Mouse (Mus musculus) lung, embryonic 16.5 days (tissue): ENCODE measurements around the gene Adck1. TPM values are rescaled to one million over a fixed set of nuclear protein-coding genes. Genes with fewer than 3 reads are reported as not detected.
A peak's percentile ranks its signal among the peaks of the same experiment; 100 is the strongest.
"Not testable (repeated sequence)": the region's sequence is repeated elsewhere in the genome, so short reads cannot be mapped to it uniquely, and the experiment has no call there.

Experiments used
- ATAC-seq: fragments of 200-750 bp; cut with Nextera tagmentation; 2 replicates; pipeline ENCODE4 v1.8.0; 2017; ENCODE audit warnings: low read depth, mild to moderate bottlenecking, moderate library complexity
- H3K27ac ChIP-seq: fragments of 300-500 bp; sonication (generic); 2 replicates; pipeline ENCODE4 v1.5.1; 2014; ENCODE audit warnings: mild to moderate bottlenecking, control low read depth, low read length
- H3K27me3 ChIP-seq: fragments of 300-500 bp; sonication (generic); 2 replicates; pipeline ENCODE4 v1.6.1; 2014; ENCODE audit warnings: low read depth, low read length, mixed read lengths; ENCODE audit not compliant: control insufficient read depth, insufficient read depth
- H3K36me3 ChIP-seq: fragments of 300-500 bp; sonication (generic); 2 replicates; pipeline ENCODE4 v1.6.1; 2014; ENCODE audit warnings: low read length; ENCODE audit not compliant: control insufficient read depth, insufficient read depth
- H3K4me1 ChIP-seq: fragments of 300-500 bp; sonication (generic); replicated peaks from 2 replicates; pipeline ENCODE4 v1.6.1; 2014; ENCODE audit warnings: low read length, mixed read lengths; ENCODE audit not compliant: control insufficient read depth, insufficient read depth
- H3K4me2 ChIP-seq: fragments of 300-500 bp; sonication (generic); 2 replicates; pipeline ENCODE4 v1.6.1; 2014; ENCODE audit warnings: low read depth, low read length, control low read depth
- H3K4me3 ChIP-seq: fragments of 300-500 bp; sonication (generic); 2 replicates; pipeline ENCODE4 v1.5.1; 2014; ENCODE audit warnings: mild to moderate bottlenecking, low read length, control low read depth
- H3K9ac ChIP-seq: fragments of 300-500 bp; sonication (generic); 2 replicates; pipeline ENCODE4 v1.6.1; 2014; ENCODE audit warnings: low read length, control low read depth
- H3K9me3 ChIP-seq: fragments of 300-500 bp; sonication (generic); 2 replicates; pipeline ENCODE4 v1.6.1; 2016; ENCODE audit warnings: low read length; ENCODE audit not compliant: control insufficient read depth
- WGBS: fragments of 180-500 bp; shearing (Covaris S2); extraction: QIAGEN DNeasy Blood & Tissue Kit; methylation state at CpG from one replicate; pipeline ENCODE4 v1.1.7; 2014; 5-methylcytosine and 5-hydroxymethylcytosine counted together
- polyA plus RNA-seq: library from polyadenylated mRNA; unstranded; fragments of >200 nt; fragmentation: Nextera tagmentation; extraction: Ambion mirVana; gene quantifications from 2 replicates; pipeline ENCODE4 v1.2.1, GENCODE M21; 2015

Gene Adck1
- polyA plus RNA-seq: 16.2 and 17.1 TPM in 2 replicates

- Histone ChIP-seq H3K4me3 (peak within 1 kb of the TSS; percentile 82), H3K4me2 (peak within 1 kb of the TSS; percentile 78), H3K27me3 (no peaks in the 10 kb centered on the region), H3K36me3 (no peaks in the 10 kb centered on the region), H3K9ac (peak within 1 kb of the TSS; percentile 80), H3K27ac (peak within 1 kb of the TSS; percentile 58), H3K9me3 (no peaks in the 10 kb centered on the region), H3K4me1 (no peaks in the 10 kb centered on the region; the same call in 1 of the 2 replicates)
- peak; percentile 97 for ATAC-seq
- under 1% methylated on average over 38 of the region's 38 CpGs for WGBS
Observed at GRCm38 (mm10) chr12:88360441-88361119, at the start of gene Adck1. TSS of gene Adck1 (plus strand) at chr12:88360554.

DNA sequence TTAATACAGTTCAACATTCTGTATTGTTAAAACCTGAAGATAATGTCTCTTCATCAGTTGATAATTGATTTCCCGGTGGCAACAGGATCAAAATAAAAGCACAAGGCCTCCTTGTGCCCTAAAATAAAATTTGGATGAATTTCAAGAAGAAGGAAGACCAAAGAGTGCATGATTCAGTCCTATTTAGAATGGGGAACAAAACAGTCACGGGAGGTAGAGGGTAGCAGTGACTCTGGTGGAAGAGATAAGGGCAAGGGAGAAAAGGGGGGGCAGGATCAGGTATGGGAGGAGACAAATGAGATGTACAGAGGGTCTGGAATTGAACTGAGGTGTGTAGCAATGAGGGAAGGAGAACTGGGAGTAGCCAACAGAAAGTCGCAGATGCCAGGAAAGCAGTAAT, 45.8 kb upstream of the Adck1 start:
- no peak overlapping the region for H3K9ac ChIP-seq
- no peak overlapping the region for H3K4me2 ChIP-seq
- H3K27me3 ChIP-seq: no peaks in the 10 kb centered on the region
- ATAC-seq: no peak
- WGBS: 78% methylated on average over 3 of the region's 3 CpGs
- no peak overlapping the region for H3K4me3 ChIP-seq
- H3K4me1 ChIP-seq: no peaks in the 10 kb centered on the region
- no peak overlapping the region for H3K27ac ChIP-seq
- H3K9me3 ChIP-seq: no peaks in the 10 kb centered on the region
- no peaks in the 10 kb centered on the region for H3K36me3 ChIP-seq

DNA sequence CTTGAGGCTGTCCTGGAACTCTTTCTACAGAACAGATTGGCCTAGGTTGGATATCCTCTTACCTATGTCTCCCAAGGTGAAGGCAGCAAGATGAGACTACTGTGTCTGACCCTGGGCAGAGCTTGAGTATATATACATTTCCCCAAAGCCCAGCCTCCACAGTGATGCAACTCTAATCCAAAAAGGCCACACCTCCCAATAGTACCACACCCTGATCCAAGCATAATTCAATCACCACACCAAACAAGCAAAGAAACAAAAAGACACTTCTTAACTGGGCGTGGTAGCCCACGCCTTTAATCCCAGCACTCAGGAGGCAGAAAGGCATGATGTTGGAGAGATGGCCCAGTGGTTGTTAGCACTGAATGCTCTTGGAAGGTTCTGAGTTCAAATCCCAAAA, 36.4 kb upstream of the Adck1 start, which contains the start of gene Gm5039:
Gm5039 (minus strand) TSS at position 101 of the 400 bp plus-strand sequence.
- H3K4me2 ChIP-seq, H3K9ac ChIP-seq, H3K27ac ChIP-seq, H3K36me3 ChIP-seq, H3K4me1 ChIP-seq, ATAC-seq, H3K4me3 ChIP-seq, H3K27me3 ChIP-seq, H3K9me3 ChIP-seq: not testable (repeated sequence)
- WGBS: 86% methylated on average over 2 of the region's 2 CpGs

DNA sequence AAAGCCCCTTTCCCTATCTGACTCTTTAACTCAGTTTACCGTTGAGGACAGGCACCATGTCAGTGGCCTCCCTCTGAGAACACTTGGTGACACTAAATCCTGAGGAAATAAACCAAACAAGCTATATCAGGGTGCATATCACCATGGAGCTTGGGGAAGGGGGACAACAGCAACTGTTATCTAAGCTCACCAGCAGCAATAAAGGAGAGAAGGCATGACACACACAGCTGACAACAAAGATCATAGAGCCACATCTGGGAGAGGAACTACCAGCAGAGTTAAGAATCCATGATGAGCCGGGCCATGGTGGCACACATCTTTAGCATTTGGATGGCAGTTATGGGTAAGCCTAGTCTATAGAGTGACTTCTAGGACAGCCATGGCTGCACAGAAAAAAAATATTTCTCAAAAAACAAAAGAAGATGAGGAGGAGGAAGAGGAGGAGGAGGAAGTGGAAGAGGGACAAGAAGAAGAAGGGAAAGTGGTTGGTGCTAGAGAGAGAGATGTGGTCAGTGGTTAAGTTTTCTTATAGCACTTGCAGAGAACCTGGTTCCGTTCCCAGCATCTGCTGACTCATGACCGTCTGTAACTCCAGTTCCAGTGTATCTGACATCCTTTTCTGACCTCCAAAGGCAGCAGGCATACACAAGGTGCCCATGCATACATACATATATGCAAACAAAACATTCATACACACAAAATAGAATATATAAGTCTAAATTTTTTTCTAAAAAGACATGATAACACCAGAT, 23.5 kb upstream of the Adck1 start:
- ATAC-seq, H3K4me1 ChIP-seq, H3K4me2 ChIP-seq, H3K9ac ChIP-seq, H3K4me3 ChIP-seq, H3K9me3 ChIP-seq, H3K36me3 ChIP-seq, H3K27ac ChIP-seq, H3K27me3 ChIP-seq: not testable (repeated sequence)
- 59% methylated on average over 4 of the region's 4 CpGs for WGBS

GRCm38 (mm10) chr12:88341286-88341685, 19.1 kb upstream of the Adck1 start:
- ATAC-seq, H3K27ac ChIP-seq: not testable (repeated sequence)
- WGBS: 52% methylated on average over 2 of the region's 2 CpGs

DNA sequence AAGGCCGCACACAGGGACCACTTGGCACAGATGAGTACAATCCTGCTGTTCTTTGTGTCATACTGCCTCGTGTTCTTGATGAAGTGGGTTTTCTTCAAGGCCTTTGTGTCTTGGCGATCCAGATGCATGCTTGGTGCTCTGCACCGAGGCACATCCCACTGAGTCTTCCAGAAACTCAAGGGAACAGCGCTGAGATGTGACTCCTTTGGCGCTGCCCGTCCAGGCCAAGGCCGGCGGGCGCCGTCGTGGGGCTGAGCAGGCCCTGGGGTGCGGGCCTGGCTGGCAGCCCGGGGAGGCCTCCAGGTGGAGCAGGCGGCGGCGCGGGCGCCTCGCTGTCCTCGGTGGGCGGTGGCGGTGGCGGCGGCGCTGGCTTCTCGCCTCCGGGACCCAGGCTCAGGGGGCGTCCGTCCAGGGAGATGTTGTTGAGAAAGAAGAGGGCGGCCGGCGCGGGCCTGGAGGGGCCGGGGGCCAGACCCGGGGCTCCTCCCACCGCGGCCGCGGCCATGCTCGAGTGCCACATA, 6.1 kb upstream of the Adck1 start:
- no peaks in the 10 kb centered on the region for H3K9me3 ChIP-seq
- 21% methylated on average over 31 of the region's 41 CpGs for WGBS
- peak overlapping the region; percentile 55 for H3K4me2 ChIP-seq
- no peaks in the 10 kb centered on the region for H3K27me3 ChIP-seq
- H3K9ac ChIP-seq: peak overlapping the region; percentile 60
- H3K4me1 ChIP-seq: no peaks in the 10 kb centered on the region
- H3K27ac ChIP-seq: no peak overlapping the region
- ATAC-seq: peak; percentile 71; the same call in 1 of the 2 replicates
- H3K36me3 ChIP-seq: no peaks in the 10 kb centered on the region
- H3K4me3 ChIP-seq: peak overlapping the region; percentile 40

More at GRCm38 (mm10) chr12:88341286-88341685, 19.1 kb upstream of the Adck1 start:
- H3K27me3 ChIP-seq, H3K9ac ChIP-seq, H3K4me1 ChIP-seq, H3K9me3 ChIP-seq, H3K4me2 ChIP-seq, H3K4me3 ChIP-seq, H3K36me3 ChIP-seq: not testable (repeated sequence)

GRCm38 (mm10) chr12:88361120-88361445, 729 bp downstream of the Adck1 start:
- Histone ChIP-seq H3K4me3 (peak overlapping the region; percentile 82), H3K27ac (no peak overlapping the region), H3K9me3 (no peaks in the 10 kb centered on the region), H3K27me3 (no peaks in the 10 kb centered on the region), H3K9ac (peak overlapping the region; percentile 80), H3K4me1 (no peaks in the 10 kb centered on the region; the same call in 1 of the 2 replicates), H3K36me3 (no peaks in the 10 kb centered on the region), H3K4me2 (peak overlapping the region; percentile 78)
- WGBS: 40% methylated on average over 9 of the region's 9 CpGs
- ATAC-seq: no peak; the same call in 1 of the 2 replicates

GRCm38 (mm10) chr12:88367673-88368072, 7.3 kb downstream of the Adck1 start:
- H3K36me3 ChIP-seq: no peaks in the 10 kb centered on the region
- H3K4me1 ChIP-seq: no peaks in the 10 kb centered on the region
- 72% methylated on average over 4 of the region's 4 CpGs for WGBS
- H3K9me3 ChIP-seq: no peaks in the 10 kb centered on the region
- H3K27ac ChIP-seq: no peak overlapping the region
- H3K9ac ChIP-seq: no peak overlapping the region
- H3K4me3 ChIP-seq: no peak overlapping the region
- H3K27me3 ChIP-seq: no peaks in the 10 kb centered on the region
- H3K4me2 ChIP-seq: no peak overlapping the region
- ATAC-seq: no peak

GRCm38 (mm10) chr12:88368618-88369017, 8.3 kb downstream of the Adck1 start:
- H3K9ac ChIP-seq: no peak overlapping the region
- H3K27me3 ChIP-seq: no peaks in the 10 kb centered on the region
- H3K36me3 ChIP-seq: no peaks in the 10 kb centered on the region
- H3K27ac ChIP-seq: no peak overlapping the region
- no peak overlapping the region for H3K4me2 ChIP-seq
- no peaks in the 10 kb centered on the region for H3K9me3 ChIP-seq
- no peaks in the 10 kb centered on the region for H3K4me1 ChIP-seq
- no peak overlapping the region for H3K4me3 ChIP-seq
- WGBS: 69% methylated on average over 4 of the region's 4 CpGs
- no peak for ATAC-seq
